Comparison of ENCODE assay signal across 8 mouse cellular contexts in the genomic region with DNA sequence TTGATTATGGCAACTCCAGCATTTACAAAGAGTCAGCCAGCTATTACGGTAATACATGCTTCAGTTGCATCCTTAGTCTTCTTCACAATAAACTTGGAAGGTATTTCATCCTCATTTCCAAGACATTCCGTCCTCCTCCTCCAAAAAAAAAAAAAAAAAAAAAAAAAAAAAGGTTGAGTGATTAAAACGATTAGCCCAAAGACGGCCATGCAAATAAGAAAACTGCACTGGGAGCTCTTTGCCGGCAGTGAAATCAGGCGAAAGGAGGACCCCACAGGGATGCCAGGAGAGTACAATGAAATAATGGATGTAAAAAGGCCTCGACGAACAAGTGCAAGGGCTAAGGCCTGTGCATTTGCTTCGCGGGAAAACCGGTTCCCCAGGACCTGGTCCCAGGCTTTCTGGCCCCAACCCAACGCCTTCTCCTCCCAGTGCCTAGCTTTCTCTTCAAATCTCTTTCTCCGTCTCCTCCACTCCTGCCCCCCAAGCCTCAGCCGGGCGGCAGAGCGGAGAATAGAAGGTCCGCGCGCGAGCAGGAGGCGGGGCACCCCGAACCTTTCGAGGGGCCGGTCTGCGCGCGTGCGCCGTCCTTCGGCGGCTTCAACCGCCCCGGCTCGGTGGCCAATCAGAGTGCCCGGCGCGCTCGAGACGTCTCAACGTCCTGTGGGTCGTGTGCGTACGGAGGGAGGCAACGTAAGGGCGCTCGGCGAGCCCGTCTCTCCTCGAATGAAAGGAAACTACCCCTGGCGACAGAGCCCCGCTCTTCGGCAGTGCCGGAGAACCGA. TPM values are rescaled to one million over a fixed set of nuclear protein-coding genes. Genes with fewer than 3 reads are reported as not detected.
DNase-seq lines count a peak whose midpoint lies in the region; ATAC-seq and TF ChIP-seq lines count a peak whose summit lies in the region.

A gene (plus strand): TSS at position 680 of the 785 bp plus-strand sequence.

- peak; percentile 98 for DNase-seq in brain, embryonic 14.5 days (ENCODE audit: low read depth)
- DNase-seq in kidney, postnatal 10 days: peak; percentile 94
- DNase-seq in natural killer cell, adult 2 months (ENCODE audit: low spot score in 2 of 2): peak; percentile 83 to 88

- H3K79me3 ChIP-seq in C2C12 (ENCODE audit: low read depth): peaks cover 30% of the 10 kb centered on the region

- peak within 1 kb of the TSS; percentile 84 for H3K9ac ChIP-seq in heart, embryonic 12.5 days
- H3K9ac ChIP-seq in liver, embryonic 12.5 days: peak within 1 kb of the TSS; percentile 83
- H3K9ac ChIP-seq in stomach, embryonic 15.5 days: peak within 1 kb of the TSS; percentile 46

- H3ac ChIP-seq in C2C12 (ENCODE audit: control insufficient read depth, insufficient read length, low read depth): peak within 1 kb of the TSS; percentile 74

- peaks cover 45% of the 10 kb centered on the region for H3K79me2 ChIP-seq in C2C12 (ENCODE audit: control insufficient read depth, insufficient read depth)

- H3K4me2 ChIP-seq in heart, embryonic 12.5 days: peak within 1 kb of the TSS; percentile 68
- H3K4me2 ChIP-seq in liver, embryonic 12.5 days: peak within 1 kb of the TSS; percentile 73
- peak within 1 kb of the TSS; percentile 60 for H3K4me2 ChIP-seq in stomach, embryonic 15.5 days

- peaks cover 3% of the 10 kb centered on the region for H3K27me3 ChIP-seq in C2C12 (ENCODE audit: control insufficient read depth, insufficient read depth, insufficient read length)
- no peaks in the 10 kb centered on the region; the same call in 1 of the 2 replicates for H3K27me3 ChIP-seq in erythroblast, embryonic 14.5 days (ENCODE audit: control insufficient read depth)
- H3K27me3 ChIP-seq in heart, embryonic 12.5 days (replicated peaks): no peaks in the 10 kb centered on the region
- H3K27me3 ChIP-seq in liver, embryonic 12.5 days (replicated peaks): no peaks in the 10 kb centered on the region
- H3K27me3 ChIP-seq in stomach, embryonic 15.5 days (replicated peaks): no peaks in the 10 kb centered on the region

- no peak for TF ChIP-seq CTCF in C2C12 (IDR thresholded peaks at IDR 0.05; ENCODE audit: control insufficient read depth, insufficient read depth, insufficient read length)
- no peak for TF ChIP-seq CTCF in brain, embryonic 14.5 days (IDR thresholded peaks at IDR 0.05; ENCODE audit: borderline replicate concordance, extremely low read depth, insufficient read depth, insufficient read length)

- H3K4me1 ChIP-seq in erythroblast, embryonic 14.5 days (ENCODE audit: control insufficient read depth): peaks cover 4% of the 10 kb centered on the region
- H3K4me1 ChIP-seq in heart, embryonic 12.5 days (replicated peaks): no peaks in the 10 kb centered on the region
- no peaks in the 10 kb centered on the region; the same call in 1 of the 2 replicates for H3K4me1 ChIP-seq in liver, embryonic 12.5 days
- no peaks in the 10 kb centered on the region for H3K4me1 ChIP-seq in stomach, embryonic 15.5 days

- TF ChIP-seq POLR2A in brain, embryonic 14.5 days (IDR thresholded peaks at IDR 0.05; ENCODE audit: borderline replicate concordance, extremely low read depth, insufficient read depth, insufficient read length, poor library complexity, severe bottlenecking): no peak; the same call in 1 of the 2 replicates

- H3K4me3 ChIP-seq in C2C12 (ENCODE audit: insufficient read depth, poor library complexity, severe bottlenecking): peak within 1 kb of the TSS; percentile 51
- H3K4me3 ChIP-seq in erythroblast, embryonic 14.5 days (replicated peaks): peak within 1 kb of the TSS; percentile 85
- H3K4me3 ChIP-seq in heart, embryonic 12.5 days: peak within 1 kb of the TSS; percentile 75
- H3K4me3 ChIP-seq in liver, embryonic 12.5 days: peak within 1 kb of the TSS; percentile 76
- H3K4me3 ChIP-seq in stomach, embryonic 15.5 days (replicated peaks): peak within 1 kb of the TSS; percentile 65

- peak; percentile 99 for ATAC-seq in heart, embryonic 12.5 days (ENCODE audit: insufficient number of reproducible peaks, low FRiP score)
- ATAC-seq in liver, embryonic 12.5 days: peak; percentile 99
- ATAC-seq in stomach, embryonic 15.5 days (ENCODE audit: insufficient read depth, low FRiP score, low read depth): peak; percentile 99

- peak within 1 kb of the TSS; percentile 92 for H3K27ac ChIP-seq in heart, embryonic 12.5 days (ENCODE audit: poor library complexity, severe bottlenecking)
- H3K27ac ChIP-seq in liver, embryonic 12.5 days: peak within 1 kb of the TSS; percentile 87
- H3K27ac ChIP-seq in stomach, embryonic 15.5 days: peak within 1 kb of the TSS; percentile 86

- WGBS in heart, embryonic 12.5 days: 22% methylated on average over 54 of the region's 54 CpGs
- WGBS in liver, embryonic 12.5 days (ENCODE audit: insufficient replicate concordance): 13% methylated on average over 41 of the region's 54 CpGs
- 18% methylated on average over 52 of the region's 54 CpGs for WGBS in stomach, embryonic 15.5 days

- H3K36me3 ChIP-seq in C2C12 (ENCODE audit: control insufficient read depth, insufficient read depth): no peaks in the 10 kb centered on the region
- H3K36me3 ChIP-seq in erythroblast, embryonic 14.5 days (ENCODE audit: control insufficient read depth): no peaks in the 10 kb centered on the region
- no peaks in the 10 kb centered on the region for H3K36me3 ChIP-seq in heart, embryonic 12.5 days
- H3K36me3 ChIP-seq in liver, embryonic 12.5 days: no peaks in the 10 kb centered on the region
- no peaks in the 10 kb centered on the region for H3K36me3 ChIP-seq in stomach, embryonic 15.5 days

- H3K9me3 ChIP-seq in erythroblast, embryonic 14.5 days (ENCODE audit: control insufficient read depth, low read length): peaks cover 7% of the 10 kb centered on the region
- no peaks in the 10 kb centered on the region for H3K9me3 ChIP-seq in heart, embryonic 12.5 days (replicated peaks)
- H3K9me3 ChIP-seq in liver, embryonic 12.5 days (replicated peaks): no peaks in the 10 kb centered on the region
- H3K9me3 ChIP-seq in stomach, embryonic 15.5 days: no peaks in the 10 kb centered on the region

TF ChIP-seq in C2C12, 6 proteins besides CTCF, POLR2A, EP300 and RAD21:
- no peak for TF ChIP-seq MYOG (IDR thresholded peaks at IDR 0.05; ENCODE audit: control insufficient read depth, extremely low read depth, insufficient read length)
- TF ChIP-seq FOSL1 (IDR thresholded peaks at IDR 0.05; ENCODE audit: insufficient read depth, low read length, poor library complexity, severe bottlenecking): no peak

RNA-seq across cellular contexts. Expression of the gene that starts here (rescaled TPM):
- polyA plus RNA-seq in C2C12 (2012; fragmentation: generic; extraction: Trizol): 8.7 TPM
- 54.4 and 55.7 TPM in 2 replicates for polyA plus RNA-seq in brain, embryonic 14.5 days (2012; rRNA removed)
- polyA plus RNA-seq in erythroblast, embryonic 14.5 days (2012): 0.21 and 0.27 TPM in 2 replicates
- polyA plus RNA-seq in heart, embryonic 12.5 days (2016; fragmentation: Nextera tagmentation; extraction: Ambion mirVana): 24.9 and 25.5 TPM in 2 replicates
- 17.9 and 18.5 TPM in 2 replicates for polyA plus RNA-seq in liver, embryonic 12.5 days (2016; fragmentation: Nextera tagmentation; extraction: Ambion mirVana)
- 26.4 and 30.4 TPM in 2 replicates for polyA plus RNA-seq in stomach, embryonic 15.5 days (2015; fragmentation: Nextera tagmentation; extraction: Ambion mirVana)

Comparison
In these comparisons a context has a peak if more than half of its experiments do, and no peak if none do; other contexts are left out.
1. Peak in every context shown above with its lines: DNase-seq, ATAC-seq, H3K4me3 ChIP-seq and H3K27ac ChIP-seq.